Mouse (Mus musculus): ENCODE results near the gene Papola.

- TF ChIP-seq MAFK (IDR thresholded peaks at IDR 0.05; ENCODE audit: insufficient read depth, low read depth, low read length) (no peak), HCFC1 (IDR thresholded peaks at IDR 0.05; ENCODE audit: borderline replicate concordance, insufficient read depth, low read length) (no peak)
Observed at GRCm38 (mm10) chr12:105843243-105844005, 58.9 kb downstream of the Papola start.
